Mouse (Mus musculus): ENCODE measurements around the gene Smim14. TPM values are rescaled to one million over a fixed set of nuclear protein-coding genes. Genes with fewer than 3 reads are reported as not detected.
"Not testable (repeated sequence)": the region's sequence is repeated elsewhere in the genome, so short reads cannot be mapped to it uniquely, and the experiment has no call there.

Smim14 gene
- polyA plus RNA-seq, 1 experiment, result 47.3 TPM

- Histone ChIP-seq H3K9ac (ENCODE audit: low read depth, poor library complexity, severe bottlenecking) (peak overlapping the region; percentile 61), H3K4me3 (ENCODE audit: low read depth, low read length) (peak overlapping the region; percentile 44), H3K27ac (ENCODE audit: insufficient read depth, low read length) (no peak overlapping the region), H3K9me3 (replicated peaks; ENCODE audit: control insufficient read depth, insufficient read depth, low read length, poor library complexity, severe bottlenecking) (no peaks in the 10 kb centered on the region), H3K27me3 (ENCODE audit: control insufficient read depth, insufficient read depth, low read length, poor library complexity, severe bottlenecking) (no peaks in the 10 kb centered on the region), H3K36me3 (ENCODE audit: control insufficient read depth, insufficient read depth, low read length, poor library complexity, severe bottlenecking) (peaks cover 21% of the 10 kb centered on the region), H3K4me1 (ENCODE audit: control insufficient read depth, insufficient read depth, low read length) (peaks cover 3% of the 10 kb centered on the region)
- TF ChIP-seq CTCF (IDR thresholded peaks at IDR 0.05; ENCODE audit: low read depth, low read length), result no peak
Observed at GRCm38 (mm10) chr5:65539786-65540185, 2.8 kb upstream of the Smim14 start.

- no peak for TF ChIP-seq EP300 (IDR thresholded peaks at IDR 0.05; ENCODE audit: insufficient read depth, low read depth, low read length)
- no peak for TF ChIP-seq POLR2A (IDR thresholded peaks at IDR 0.05; ENCODE audit: insufficient read depth, low read length)
- TF ChIP-seq CTCF (IDR thresholded peaks at IDR 0.05; ENCODE audit: low read depth, low read length), result no peak
- peaks cover 3% of the 10 kb centered on the region for H3K4me1 ChIP-seq (ENCODE audit: control insufficient read depth, insufficient read depth, low read length)
- H3K9ac ChIP-seq (ENCODE audit: low read depth, poor library complexity, severe bottlenecking), result no peak overlapping the region
- no peaks in the 10 kb centered on the region for H3K27me3 ChIP-seq (ENCODE audit: control insufficient read depth, insufficient read depth, low read length, poor library complexity, severe bottlenecking)
- H3K9me3 ChIP-seq (replicated peaks; ENCODE audit: control insufficient read depth, insufficient read depth, low read length, poor library complexity, severe bottlenecking), result no peaks in the 10 kb centered on the region
- H3K36me3 ChIP-seq (ENCODE audit: control insufficient read depth, insufficient read depth, low read length, poor library complexity, severe bottlenecking), result peaks cover 19% of the 10 kb centered on the region
- no peak overlapping the region for H3K4me3 ChIP-seq (ENCODE audit: low read depth, low read length)
- no peak overlapping the region for H3K27ac ChIP-seq (ENCODE audit: insufficient read depth, low read length)
Observed at GRCm38 (mm10) chr5:65538829-65539228, 1.8 kb upstream of the Smim14 start.

- Histone ChIP-seq H3K4me3 (ENCODE audit: low read depth, low read length) (peak overlapping the region; percentile 81), H3K36me3 (ENCODE audit: control insufficient read depth, insufficient read depth, low read length, poor library complexity, severe bottlenecking) (peaks cover 13% of the 10 kb centered on the region), H3K9me3 (replicated peaks; ENCODE audit: control insufficient read depth, insufficient read depth, low read length, poor library complexity, severe bottlenecking) (no peaks in the 10 kb centered on the region), H3K27me3 (ENCODE audit: control insufficient read depth, insufficient read depth, low read length, poor library complexity, severe bottlenecking) (no peaks in the 10 kb centered on the region), H3K9ac (ENCODE audit: low read depth, poor library complexity, severe bottlenecking) (peak overlapping the region; percentile 80), H3K4me1 (ENCODE audit: control insufficient read depth, insufficient read depth, low read length) (peaks cover 3% of the 10 kb centered on the region), H3K27ac (ENCODE audit: insufficient read depth, low read length) (peak overlapping the region; percentile 80)
- TF ChIP-seq POLR2A (IDR thresholded peaks at IDR 0.05; ENCODE audit: insufficient read depth, low read length), result no peak
- no peak for TF ChIP-seq EP300 (IDR thresholded peaks at IDR 0.05; ENCODE audit: insufficient read depth, low read depth, low read length)
- no peak for TF ChIP-seq CTCF (IDR thresholded peaks at IDR 0.05; ENCODE audit: low read depth, low read length)
Observed at GRCm38 (mm10) chr5:65538121-65538520, 1.1 kb upstream of the Smim14 start.

GRCm38 (mm10) chr5:65537420-65538071 lies 562 bp upstream of the Smim14 start:
- Histone ChIP-seq H3K4me3 (ENCODE audit: low read depth, low read length) (peak overlapping the region; percentile 81), H3K27me3 (ENCODE audit: control insufficient read depth, insufficient read depth, low read length, poor library complexity, severe bottlenecking) (no peaks in the 10 kb centered on the region), H3K4me1 (ENCODE audit: control insufficient read depth, insufficient read depth, low read length) (peaks cover 3% of the 10 kb centered on the region), H3K36me3 (ENCODE audit: control insufficient read depth, insufficient read depth, low read length, poor library complexity, severe bottlenecking) (peaks cover 12% of the 10 kb centered on the region), H3K27ac (ENCODE audit: insufficient read depth, low read length) (peak overlapping the region; percentile 80), H3K9me3 (replicated peaks; ENCODE audit: control insufficient read depth, insufficient read depth, low read length, poor library complexity, severe bottlenecking) (no peaks in the 10 kb centered on the region), H3K9ac (ENCODE audit: low read depth, poor library complexity, severe bottlenecking) (peak overlapping the region; percentile 80)
- TF ChIP-seq POLR2A (IDR thresholded peaks at IDR 0.05; ENCODE audit: insufficient read depth, low read length) (no peak), CTCF (IDR thresholded peaks at IDR 0.05; ENCODE audit: low read depth, low read length) (no peak), EP300 (IDR thresholded peaks at IDR 0.05; ENCODE audit: insufficient read depth, low read depth, low read length) (no peak)

GRCm38 (mm10) chr5:65536068-65536465 lies 917 bp downstream of the Smim14 start:
- not testable (repeated sequence) for H3K36me3 ChIP-seq (ENCODE audit: control insufficient read depth, insufficient read depth, low read length, poor library complexity, severe bottlenecking); H3K27me3 ChIP-seq (ENCODE audit: control insufficient read depth, insufficient read depth, low read length, poor library complexity, severe bottlenecking); H3K9me3 ChIP-seq (replicated peaks; ENCODE audit: control insufficient read depth, insufficient read depth, low read length, poor library complexity, severe bottlenecking); H3K4me1 ChIP-seq (ENCODE audit: control insufficient read depth, insufficient read depth, low read length)
- peak overlapping the region; percentile 79 for H3K27ac ChIP-seq (ENCODE audit: insufficient read depth, low read length)
- peak overlapping the region; percentile 89 for H3K4me3 ChIP-seq (ENCODE audit: low read depth, low read length)
- H3K9ac ChIP-seq (ENCODE audit: low read depth, poor library complexity, severe bottlenecking), result peak overlapping the region; percentile 80

- Histone ChIP-seq H3K27me3 (ENCODE audit: control insufficient read depth, insufficient read depth, low read length, poor library complexity, severe bottlenecking) (no peaks in the 10 kb centered on the region), H3K4me1 (ENCODE audit: control insufficient read depth, insufficient read depth, low read length) (peaks cover 3% of the 10 kb centered on the region), H3K36me3 (ENCODE audit: control insufficient read depth, insufficient read depth, low read length, poor library complexity, severe bottlenecking) (peaks cover 3% of the 10 kb centered on the region), H3K9me3 (replicated peaks; ENCODE audit: control insufficient read depth, insufficient read depth, low read length, poor library complexity, severe bottlenecking) (no peaks in the 10 kb centered on the region), H3K9ac (ENCODE audit: low read depth, poor library complexity, severe bottlenecking) (peak overlapping the region; percentile 80), H3K4me3 (ENCODE audit: low read depth, low read length) (no peak overlapping the region), H3K27ac (ENCODE audit: insufficient read depth, low read length) (no peak overlapping the region)
- no peak for TF ChIP-seq CTCF (IDR thresholded peaks at IDR 0.05; ENCODE audit: low read depth, low read length)
- no peak for TF ChIP-seq POLR2A (IDR thresholded peaks at IDR 0.05; ENCODE audit: insufficient read depth, low read length)
- TF ChIP-seq EP300 (IDR thresholded peaks at IDR 0.05; ENCODE audit: insufficient read depth, low read depth, low read length), result no peak
Observed at GRCm38 (mm10) chr5:65535457-65536067, 1.4 kb downstream of the Smim14 start.
